Mouse (Mus musculus) CH12.LX (cell line): Measurements from ENCODE around the gene Olfr56. TPM values are rescaled to one million over a fixed set of nuclear protein-coding genes. Genes with fewer than 3 reads are reported as not detected.
"Not testable (repeated sequence)": the region's sequence is repeated elsewhere in the genome, so short reads cannot be mapped to it uniquely, and the experiment has no call there.

Source experiments
- DNase-seq: peaks from one replicate; pipeline ENCODE4 v3.0.0-alpha.2; 2013; ENCODE audit errors: extremely low read depth
- H3K27ac ChIP-seq: 2 replicates; pipeline ENCODE4 v1.5.1; 2012; ENCODE audit warnings: low read depth, mild to moderate bottlenecking, control low read depth, moderate library complexity; ENCODE audit not compliant: insufficient read depth
- H3K27me3 ChIP-seq: replicated peaks from 2 replicates; pipeline ENCODE3; 2012; ENCODE audit warnings: inconsistent platforms
- H3K36me3 ChIP-seq, 2 experiments: replicated peaks in 1 of 2; 2 replicates each; pipeline versions ENCODE3 to v1.6.1; 2012; ENCODE audit warnings: inconsistent platforms in 1 of 2, low read length in 1 of 2, mild to moderate bottlenecking in 1 of 2, mixed read lengths in 1 of 2, moderate library complexity in 1 of 2; ENCODE audit not compliant: control insufficient read depth in 1 of 2, insufficient read depth in 1 of 2
- H3K4me1 ChIP-seq, 2 experiments: 2 replicates each; pipeline ENCODE4 v1.6.1; 2012; ENCODE audit warnings: inconsistent platforms in 1 of 2, moderate library complexity in 1 of 2; ENCODE audit not compliant: insufficient read depth in 2 of 2, control insufficient read depth in 1 of 2
- H3K4me2 ChIP-seq: 2 replicates; pipeline ENCODE4 v1.6.1; 2012; ENCODE audit warnings: low read depth, mild to moderate bottlenecking, control low read depth; ENCODE audit not compliant: poor library complexity, insufficient read depth, severe bottlenecking
- H3K4me3 ChIP-seq, 3 experiments: fragments of 150-350 bp in 1 of 3; sonication (generic) in 1 of 3; replicated peaks in 1 of 3; 2 replicates each; pipeline versions ENCODE3 to v1.5.1; 2011 to 2012; ENCODE audit warnings: low read depth in 2 of 3, low read length in 2 of 3, mild to moderate bottlenecking in 2 of 3, moderate library complexity in 2 of 3, control low read depth in 1 of 3, improper control_type of control experiment in 1 of 3, inconsistent platforms in 1 of 3, mixed read lengths in 1 of 3; ENCODE audit not compliant: poor library complexity in 1 of 3
- H3K79me2 ChIP-seq: replicated peaks from 2 replicates; pipeline ENCODE4 v1.6.1; 2012; ENCODE audit warnings: mild to moderate bottlenecking, moderate library complexity; ENCODE audit not compliant: control insufficient read depth, poor library complexity, insufficient read depth, severe bottlenecking; ENCODE audit errors: extremely low read depth
- H3K9ac ChIP-seq: 2 replicates; pipeline ENCODE4 v1.6.1; 2012; ENCODE audit warnings: low read depth, mild to moderate bottlenecking, control low read depth, moderate library complexity; ENCODE audit not compliant: insufficient read depth
- H3K9me3 ChIP-seq: replicated peaks from 2 replicates; pipeline ENCODE3; 2012; ENCODE audit warnings: low read length, inconsistent platforms, mixed read lengths
- BHLHE40 ChIP-seq: IDR thresholded peaks from 2 replicates; pipeline ENCODE4 v1.6.1; 2011; ENCODE audit warnings: mild to moderate bottlenecking, low read depth, low read length, improper control_type of control experiment
- CTCF ChIP-seq, 2 experiments: IDR thresholded peaks in 1 of 2; conservative IDR thresholded peaks in 1 of 2; 2 replicates each; pipeline ENCODE4 v1.5.1; 2011 to 2012; ENCODE audit warnings: low read depth in 2 of 2, low read length in 2 of 2, improper control_type of control experiment in 1 of 2, inconsistent platforms in 1 of 2, mild to moderate bottlenecking in 1 of 2, moderate library complexity in 1 of 2
- USF2 ChIP-seq: conservative IDR thresholded peaks from 2 replicates; pipeline ENCODE4 v1.6.1; 2011; ENCODE audit warnings: low read depth, low read length, improper control_type of control experiment
- ZC3H11A ChIP-seq: IDR thresholded peaks from 2 replicates; pipeline ENCODE4 v1.6.1; 2012; ENCODE audit warnings: low read depth, mild to moderate bottlenecking, inconsistent platforms, low read length, improper control_type of control experiment
- dilution Hi-C: fragments of 300-500 bp; cut with MboI; formaldehyde crosslinking; loops from 2 replicates; pipeline ENCODE4 v1.14.3; 2020; ENCODE audit warnings: low sequenced_read_pairs; ENCODE audit not compliant: extremely low pct_unique_long_range_greater_than_20kb, extremely low pct_ligation_motif_present
- in situ Hi-C: fragments of 300-500 bp; cut with MboI; formaldehyde crosslinking; loops from 3 replicates; pipeline ENCODE4 v1.14.3; 2019; ENCODE audit warnings: low sequenced_read_pairs, low pct_ligation_motif_present, low pct_unique_long_range_greater_than_20kb, mixed read lengths
- polyA plus RNA-seq: library from polyadenylated mRNA; unstranded; fragments of >175 nt; gene quantifications from 2 replicates; pipeline ENCODE4 v1.2.1, GENCODE M21; 2012; ENCODE audit warnings: low read depth; ENCODE audit not compliant: insufficient read length
- total RNA-seq, 2 experiments: library from RNA; depleted of rRNA; stranded (reverse); fragments of 300-350 nt in 1 of 2; fragments of >200 nt in 1 of 2; gene quantifications; 2 replicates each; pipeline ENCODE4 v1.2.3; 2012 to 2014

Gene Olfr56
- total and polyA plus RNA-seq, 3 experiments: not detected

- H3K4me2 ChIP-seq, H3K36me3 ChIP-seq, H3K27me3 ChIP-seq, H3K4me1 ChIP-seq, H3K9ac ChIP-seq, H3K9me3 ChIP-seq, H3K79me2 ChIP-seq, in situ Hi-C loops, H3K4me3 ChIP-seq, DNase-seq, dilution Hi-C loops, H3K27ac ChIP-seq: not testable (repeated sequence)
These were observed 85.2 kb downstream of the Olfr56 start, which contains the start of gene Tgtp2 for GRCm38 (mm10) chr11:49063713-49064469. Gene Tgtp2, minus strand, starts transcription at chr11:49064206.

- H3K27ac ChIP-seq: no peak overlapping the region
- no peak overlapping the region for H3K4me2 ChIP-seq
- H3K79me2 ChIP-seq: no peaks in the 10 kb centered on the region
- dilution Hi-C loops (no loop called here), in situ Hi-C loops (no loop called here)
- no peak for DNase-seq
- H3K4me1 ChIP-seq: peaks cover 0 to 18% of the 10 kb centered on the region in 2 experiments; a peak in 3 of 4 replicates
- no peaks in the 10 kb centered on the region for H3K36me3 ChIP-seq
- H3K9ac ChIP-seq: no peak overlapping the region
- H3K4me3 ChIP-seq: no peak overlapping the region
- H3K27me3 ChIP-seq: no peaks in the 10 kb centered on the region
- no peaks in the 10 kb centered on the region for H3K9me3 ChIP-seq
- TF ChIP-seq ZC3H11A: no peak
- no peak for TF ChIP-seq CTCF (conservative IDR thresholded peaks at IDR 0.05 in 1 of 2, IDR thresholded peaks at IDR 0.05 in 1 of 2; ENCODE audit: low read depth in 2 of 2, low read length in 2 of 2)
- TF ChIP-seq USF2: no peak
- no peak for TF ChIP-seq BHLHE40
- TF ChIP-seq, all 38 proteins: peak for 0
These were observed 89.7 kb downstream of the Olfr56 start for GRCm38 (mm10) chr11:49068358-49068757.

- H3K9ac ChIP-seq, H3K36me3 ChIP-seq, dilution Hi-C loops, H3K79me2 ChIP-seq, DNase-seq, in situ Hi-C loops, H3K27me3 ChIP-seq, H3K4me2 ChIP-seq, H3K27ac ChIP-seq, H3K4me3 ChIP-seq, H3K9me3 ChIP-seq: not testable (repeated sequence)
- H3K4me1 ChIP-seq: peaks cover 0 to 12% of the 10 kb centered on the region in 2 experiments; a peak in 3 of 4 replicates
These were observed 97.5 kb downstream of the Olfr56 start, which contains the start of gene Ifi47 for GRCm38 (mm10) chr11:49076001-49076757. Gene Ifi47, plus strand, starts transcription at chr11:49076587.
